Mouse (Mus musculus): Measurements from ENCODE around the gene Plxna1. TPM values are rescaled to one million over a fixed set of nuclear protein-coding genes. Genes with fewer than 3 reads are reported as not detected.

Gene Plxna1
- polyA plus RNA-seq, 1 experiment from 2014 or later: 2.5 TPM

- no peak overlapping the region for H3K27ac ChIP-seq
- peaks cover 5% of the 10 kb centered on the region; the same call in 1 of the 2 replicates for H3K27me3 ChIP-seq
- H3K9me3 ChIP-seq (replicated peaks): no peaks in the 10 kb centered on the region
- no peak overlapping the region for H3K4me2 ChIP-seq
- ATAC-seq (ENCODE audit: low read depth) (no peak), DNase-seq (no peak)
- 37% methylated on average over 8 of the region's 8 CpGs for WGBS (ENCODE audit: insufficient replicate concordance)
- H3K36me3 ChIP-seq: no peaks in the 10 kb centered on the region
- H3K9ac ChIP-seq: no peak overlapping the region
- no peak overlapping the region for H3K4me3 ChIP-seq (replicated peaks)
- no peaks in the 10 kb centered on the region for H3K4me1 ChIP-seq (replicated peaks)
These were observed 66.3 kb downstream of the Plxna1 start for GRCm38 (mm10) chr6:89296001-89296709.

GRCm38 (mm10) chr6:89294621-89295020 is 67.8 kb downstream of the Plxna1 start:
- ATAC-seq (ENCODE audit: low read depth): no peak

GRCm38 (mm10) chr6:89291494-89291893 is 70.9 kb downstream of the Plxna1 start:
- Histone ChIP-seq H3K9me3 (replicated peaks) (no peaks in the 10 kb centered on the region), H3K4me1 (replicated peaks) (no peaks in the 10 kb centered on the region; the same call in 1 of the 2 replicates), H3K36me3 (no peaks in the 10 kb centered on the region), H3K4me3 (replicated peaks) (no peak overlapping the region), H3K9ac (no peak overlapping the region), H3K4me2 (no peak overlapping the region), H3K27me3 (peaks cover 5% of the 10 kb centered on the region; the same call in 1 of the 2 replicates), H3K27ac (no peak overlapping the region)
- 63% methylated on average over 7 of the region's 7 CpGs for WGBS (ENCODE audit: insufficient replicate concordance)
- no peak for ATAC-seq (ENCODE audit: low read depth)
- no peak for DNase-seq

More at GRCm38 (mm10) chr6:89294621-89295020, 67.8 kb downstream of the Plxna1 start:
- no peaks in the 10 kb centered on the region for H3K36me3 ChIP-seq
- no peaks in the 10 kb centered on the region for H3K4me1 ChIP-seq (replicated peaks)
- H3K4me2 ChIP-seq: no peak overlapping the region
- no peaks in the 10 kb centered on the region for H3K9me3 ChIP-seq (replicated peaks)
- peaks cover 5% of the 10 kb centered on the region; the same call in 1 of the 2 replicates for H3K27me3 ChIP-seq
- WGBS (ENCODE audit: insufficient replicate concordance): 19% methylated on average over 1 of the region's 1 CpGs
- H3K9ac ChIP-seq: no peak overlapping the region
- H3K4me3 ChIP-seq (replicated peaks): no peak overlapping the region
- DNase-seq: no peak
- no peak overlapping the region for H3K27ac ChIP-seq

- no peak overlapping the region for H3K27ac ChIP-seq
- no peak overlapping the region for H3K9ac ChIP-seq
- no peak overlapping the region for H3K4me2 ChIP-seq
- H3K27me3 ChIP-seq: no peaks in the 10 kb centered on the region
- 15% methylated on average over 6 of the region's 6 CpGs for WGBS (ENCODE audit: insufficient replicate concordance)
- no peak overlapping the region for H3K4me3 ChIP-seq (replicated peaks)
- ATAC-seq (ENCODE audit: low read depth) (no peak), DNase-seq (no peak)
- H3K9me3 ChIP-seq (replicated peaks): no peaks in the 10 kb centered on the region; the same call in 1 of the 2 replicates
- no peaks in the 10 kb centered on the region; the same call in 1 of the 2 replicates for H3K4me1 ChIP-seq (replicated peaks)
- no peaks in the 10 kb centered on the region for H3K36me3 ChIP-seq
These were observed 74.3 kb downstream of the Plxna1 start for GRCm38 (mm10) chr6:89288156-89288555.

GRCm38 (mm10) chr6:89286700-89287428 is 75.6 kb downstream of the Plxna1 start:
- H3K4me3 ChIP-seq (replicated peaks): no peak overlapping the region

GRCm38 (mm10) chr6:89286286-89286655 is 76.1 kb downstream of the Plxna1 start:
- DNase-seq (no peak), ATAC-seq (ENCODE audit: low read depth) (no peak)
- Histone ChIP-seq H3K9ac (no peak overlapping the region), H3K27me3 (peaks cover 11% of the 10 kb centered on the region; the same call in 1 of the 2 replicates), H3K9me3 (replicated peaks) (no peaks in the 10 kb centered on the region; the same call in 1 of the 2 replicates), H3K4me3 (replicated peaks) (no peak overlapping the region), H3K27ac (no peak overlapping the region), H3K4me1 (replicated peaks) (no peaks in the 10 kb centered on the region; the same call in 1 of the 2 replicates), H3K36me3 (no peaks in the 10 kb centered on the region), H3K4me2 (no peak overlapping the region)
- WGBS (ENCODE audit: insufficient replicate concordance): 45% methylated on average over 3 of the region's 3 CpGs

More at GRCm38 (mm10) chr6:89286700-89287428, 75.6 kb downstream of the Plxna1 start:
- no peak overlapping the region for H3K27ac ChIP-seq
- no peak overlapping the region for H3K4me2 ChIP-seq
- no peaks in the 10 kb centered on the region for H3K36me3 ChIP-seq
- DNase-seq (no peak), ATAC-seq (ENCODE audit: low read depth) (0 out of 2 replicates have a peak, but pooled peaks have one; percentile 26)
- H3K4me1 ChIP-seq (replicated peaks): no peaks in the 10 kb centered on the region; the same call in 1 of the 2 replicates
- 37% methylated on average over 6 of the region's 6 CpGs for WGBS (ENCODE audit: insufficient replicate concordance)
- H3K9ac ChIP-seq: no peak overlapping the region
- H3K9me3 ChIP-seq (replicated peaks): no peaks in the 10 kb centered on the region; the same call in 1 of the 2 replicates
- 0 out of 2 replicates have a peak, but pooled peaks cover 6% of the 10 kb centered on the region for H3K27me3 ChIP-seq

GRCm38 (mm10) chr6:89285561-89286285 is 76.7 kb downstream of the Plxna1 start:
- no peaks in the 10 kb centered on the region; the same call in 1 of the 2 replicates for H3K9me3 ChIP-seq (replicated peaks)
- peaks cover 15% of the 10 kb centered on the region; the same call in 1 of the 2 replicates for H3K27me3 ChIP-seq
- no peak overlapping the region for H3K27ac ChIP-seq
- no peaks in the 10 kb centered on the region; the same call in 1 of the 2 replicates for H3K4me1 ChIP-seq (replicated peaks)
- no peak overlapping the region for H3K9ac ChIP-seq
- DNase-seq: no peak
- H3K36me3 ChIP-seq: no peaks in the 10 kb centered on the region
- no peak overlapping the region for H3K4me2 ChIP-seq
- WGBS (ENCODE audit: insufficient replicate concordance): 22% methylated on average over 9 of the region's 9 CpGs
- H3K4me3 ChIP-seq (replicated peaks): no peak overlapping the region
- ATAC-seq (ENCODE audit: low read depth): no peak

- H3K4me3 ChIP-seq (replicated peaks): no peak overlapping the region
These were observed 77.3 kb downstream of the Plxna1 start for GRCm38 (mm10) chr6:89285116-89285515.

GRCm38 (mm10) chr6:89283095-89283494 is 79.3 kb downstream of the Plxna1 start:
- ATAC-seq (ENCODE audit: low read depth) (no peak), DNase-seq (no peak)
- Histone ChIP-seq H3K27ac (no peak overlapping the region), H3K4me3 (replicated peaks) (no peak overlapping the region), H3K4me1 (replicated peaks) (no peaks in the 10 kb centered on the region; the same call in 1 of the 2 replicates), H3K4me2 (no peak overlapping the region), H3K9me3 (replicated peaks) (no peaks in the 10 kb centered on the region; the same call in 1 of the 2 replicates), H3K27me3 (peaks cover 20% of the 10 kb centered on the region; the same call in 1 of the 2 replicates), H3K36me3 (no peaks in the 10 kb centered on the region), H3K9ac (no peak overlapping the region)
- 67% methylated on average over 4 of the region's 4 CpGs for WGBS (ENCODE audit: insufficient replicate concordance)

More at GRCm38 (mm10) chr6:89285116-89285515, 77.3 kb downstream of the Plxna1 start:
- no peaks in the 10 kb centered on the region; the same call in 1 of the 2 replicates for H3K4me1 ChIP-seq (replicated peaks)
- H3K9ac ChIP-seq: no peak overlapping the region
- no peaks in the 10 kb centered on the region for H3K36me3 ChIP-seq
- ATAC-seq (ENCODE audit: low read depth) (no peak), DNase-seq (no peak)
- no peaks in the 10 kb centered on the region; the same call in 1 of the 2 replicates for H3K9me3 ChIP-seq (replicated peaks)
- H3K27ac ChIP-seq: no peak overlapping the region
- peaks cover 20% of the 10 kb centered on the region; the same call in 1 of the 2 replicates for H3K27me3 ChIP-seq
- H3K4me2 ChIP-seq: no peak overlapping the region

GRCm38 (mm10) chr6:89282626-89283025 is 79.8 kb downstream of the Plxna1 start:
- no peak overlapping the region for H3K9ac ChIP-seq
- peaks cover 20% of the 10 kb centered on the region; the same call in 1 of the 2 replicates for H3K27me3 ChIP-seq
- no peak overlapping the region for H3K27ac ChIP-seq
- no peak overlapping the region for H3K4me2 ChIP-seq
- no peaks in the 10 kb centered on the region; the same call in 1 of the 2 replicates for H3K9me3 ChIP-seq (replicated peaks)
- no peak overlapping the region for H3K4me3 ChIP-seq (replicated peaks)
- 35% methylated on average over 5 of the region's 5 CpGs for WGBS (ENCODE audit: insufficient replicate concordance)
- ATAC-seq (ENCODE audit: low read depth): no peak
- H3K36me3 ChIP-seq: no peaks in the 10 kb centered on the region
- H3K4me1 ChIP-seq (replicated peaks): no peaks in the 10 kb centered on the region; the same call in 1 of the 2 replicates
- no peak for DNase-seq
